Mouse (Mus musculus) heart, adult 2 months (tissue): ENCODE data around the gene Ier2. TPM values are rescaled to one million over a fixed set of nuclear protein-coding genes. Genes with fewer than 3 reads are reported as not detected.
A peak's percentile ranks its signal among the peaks of the same experiment; 100 is the strongest.

Experiments used
- DNase-seq, 2 experiments: peaks; one replicate each; pipeline ENCODE4 v3.0.0; 2021
- H3K27ac ChIP-seq: fragments of 200-600 bp; 2 replicates; pipeline ENCODE4 v1.8.1; 2022
- H3K27me3 ChIP-seq: fragments of 200-500 bp; 2 replicates; pipeline ENCODE4 v1.6.1; 2012; ENCODE audit warnings: mild to moderate bottlenecking, low read length, inconsistent platforms, mixed read lengths; ENCODE audit not compliant: control insufficient read depth, insufficient read depth
- H3K36me3 ChIP-seq: fragments of 200-500 bp; 2 replicates; pipeline ENCODE4 v1.6.1; 2012; ENCODE audit warnings: low read length, inconsistent platforms; ENCODE audit not compliant: control insufficient read depth, insufficient read depth
- H3K4me1 ChIP-seq: fragments of 200-500 bp; 2 replicates; pipeline ENCODE4 v1.6.1; 2011; ENCODE audit warnings: low read length; ENCODE audit not compliant: control insufficient read depth, insufficient read depth
- H3K4me3 ChIP-seq: fragments of 200-600 bp; 2 replicates; pipeline ENCODE4 v1.8.1; 2022
- H3K79me2 ChIP-seq: fragments of 200-500 bp; replicated peaks from 2 replicates; pipeline ENCODE4 v1.6.1; 2012; ENCODE audit warnings: mild to moderate bottlenecking, inconsistent platforms, low read length, moderate library complexity, mixed read lengths; ENCODE audit not compliant: control insufficient read depth, insufficient read depth
- H3K9ac ChIP-seq: fragments of 200-500 bp; 2 replicates; pipeline ENCODE4 v1.6.1; 2012; ENCODE audit warnings: low read depth, mild to moderate bottlenecking, control low read depth, inconsistent platforms, low read length, mixed read lengths
- CTCF ChIP-seq: fragments of 200-600 bp; IDR thresholded peaks from 2 replicates; pipeline ENCODE4 v1.8.1; 2022; ENCODE audit warnings: antibody characterized with exemption, mild to moderate bottlenecking, moderate library complexity
- EP300 ChIP-seq: fragments of 200-500 bp; IDR thresholded peaks from 2 replicates; pipeline ENCODE4 v1.6.1; 2011; ENCODE audit warnings: low read depth, low read length, control low read depth; ENCODE audit not compliant: insufficient read depth
- POLR2A ChIP-seq: fragments of 200-500 bp; IDR thresholded peaks from 2 replicates; pipeline ENCODE4 v1.6.1; 2011; ENCODE audit warnings: mild to moderate bottlenecking, low read depth, low read length, control low read depth; ENCODE audit not compliant: insufficient read depth
- WGBS: fragments of 180-500 bp; shearing (Covaris S2); methylation state at CpG from one replicate; pipeline ENCODE4 v1.1.7; 2018; 5-methylcytosine and 5-hydroxymethylcytosine counted together
- intact Hi-C: fragments of 180-260 bp; cut with DNase I; formaldehyde crosslinking; loops from one replicate; pipeline ENCODE4 v1.15.1; 2025
- polyA plus RNA-seq: library from polyadenylated mRNA; depleted of rRNA; stranded (reverse); fragments of >200 nt; gene quantifications from 2 replicates; pipeline ENCODE4 v1.2.3, GENCODE M21; 2012
- total RNA-seq, 2 experiments: library from RNA; stranded (reverse); gene quantifications; 2 replicates each; pipeline ENCODE4 v1.2.3; 2021

Gene Ier2
- total and polyA plus RNA-seq, 3 experiments, result 8.1 to 13.0 (median 11.8) TPM

GRCm38 (mm10) chr8:84708071-84708541 lies 45.5 kb upstream of the Ier2 start:
- DNase-seq, result peak; percentile 50 to 58
- TF ChIP-seq EP300 (0 out of 2 replicates have a peak, but pooled peaks have one; percentile 8), CTCF (no peak)
- Histone ChIP-seq H3K36me3 (no peaks in the 10 kb centered on the region), H3K27me3 (no peaks in the 10 kb centered on the region), H3K27ac (peak overlapping the region; percentile 85), H3K79me2 (no peaks in the 10 kb centered on the region), H3K4me1 (peaks cover 16% of the 10 kb centered on the region), H3K9ac (peak overlapping the region; percentile 76), H3K4me3 (no peak overlapping the region; the same call in 1 of the 2 replicates)
- intact Hi-C loops, result loop anchor here (2.0 kb wide), 1 partner anchor 19 kb away; no protein-coding TSS in a partner anchor
- WGBS, result 46% methylated on average over 15 of the region's 15 CpGs

- peak overlapping the region; percentile 76 for H3K9ac ChIP-seq
- H3K36me3 ChIP-seq, result no peaks in the 10 kb centered on the region
- H3K4me1 ChIP-seq, result peaks cover 13% of the 10 kb centered on the region
- H3K27me3 ChIP-seq, result no peaks in the 10 kb centered on the region
- peak overlapping the region; percentile 85 for H3K27ac ChIP-seq
- no peaks in the 10 kb centered on the region for H3K79me2 ChIP-seq
- no peak for TF ChIP-seq POLR2A
- H3K4me3 ChIP-seq, result peak overlapping the region; percentile 45
- 44% methylated on average over 22 of the region's 22 CpGs for WGBS
- intact Hi-C loops, result no loop called here
- peak; percentile 74 to 78 for DNase-seq
Measured at GRCm38 (mm10) chr8:84707267-84707883, 44.7 kb upstream of the Ier2 start.

GRCm38 (mm10) chr8:84706610-84707266 lies 44.1 kb upstream of the Ier2 start:
- no peaks in the 10 kb centered on the region for H3K36me3 ChIP-seq
- no peak for TF ChIP-seq EP300
- no peak; the same call in none of the 2 replicates for TF ChIP-seq POLR2A
- no peak for TF ChIP-seq CTCF
- H3K27ac ChIP-seq, result peak overlapping the region; percentile 85
- H3K27me3 ChIP-seq, result no peaks in the 10 kb centered on the region
- peaks cover 13% of the 10 kb centered on the region for H3K4me1 ChIP-seq
- 37% methylated on average over 45 of the region's 45 CpGs for WGBS
- H3K4me3 ChIP-seq, result peak overlapping the region; percentile 45
- H3K79me2 ChIP-seq, result no peaks in the 10 kb centered on the region
- peak; percentile 72 to 73 for DNase-seq
- intact Hi-C loops, result no loop called here
- H3K9ac ChIP-seq, result peak overlapping the region; percentile 72

DNA sequence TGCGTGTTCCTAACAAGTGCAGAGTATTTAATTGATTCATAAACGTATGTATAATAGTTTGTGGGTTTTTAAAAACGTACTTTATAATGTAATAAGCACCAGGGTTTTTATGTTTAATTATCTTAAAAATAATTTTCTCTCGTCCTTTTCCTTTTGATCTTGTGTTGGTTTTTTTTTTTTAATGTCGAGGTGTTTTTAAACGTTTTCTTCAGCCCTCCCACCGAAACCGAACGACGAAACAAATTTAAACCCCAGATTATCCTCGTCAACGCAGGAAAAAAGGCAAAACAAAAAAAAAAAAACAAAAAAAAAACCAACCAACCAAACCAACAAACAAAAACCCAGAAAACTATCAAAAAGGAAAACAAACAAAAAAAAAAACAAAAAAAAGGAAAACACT lies 43.3 kb upstream of the Ier2 start:
- 44% methylated on average over 12 of the region's 12 CpGs for WGBS
- TF ChIP-seq POLR2A, result no peak
- TF ChIP-seq CTCF, result no peak
- H3K4me1 ChIP-seq, result peaks cover 14% of the 10 kb centered on the region
- intact Hi-C loops, result no loop called here
- H3K36me3 ChIP-seq, result no peaks in the 10 kb centered on the region
- DNase-seq, result no peak
- peak overlapping the region; percentile 45 for H3K4me3 ChIP-seq
- H3K9ac ChIP-seq, result peak overlapping the region; percentile 70
- no peaks in the 10 kb centered on the region for H3K79me2 ChIP-seq
- peak overlapping the region; percentile 90 for H3K27ac ChIP-seq
- no peaks in the 10 kb centered on the region for H3K27me3 ChIP-seq

GRCm38 (mm10) chr8:84704867-84705831 lies 42.5 kb upstream of the Ier2 start:
- H3K36me3 ChIP-seq, result no peaks in the 10 kb centered on the region
- peaks cover 16% of the 10 kb centered on the region for H3K4me1 ChIP-seq
- DNase-seq, result peak; percentile 63 to 68
- H3K9ac ChIP-seq, result peak overlapping the region; percentile 70
- H3K79me2 ChIP-seq, result no peaks in the 10 kb centered on the region
- peak overlapping the region; percentile 45 for H3K4me3 ChIP-seq
- TF ChIP-seq CTCF, result no peak
- TF ChIP-seq EP300, result 0 out of 2 replicates have a peak, but pooled peaks have one; percentile 21
- no peak; the same call in 1 of the 2 replicates for TF ChIP-seq POLR2A
- peak overlapping the region; percentile 90 for H3K27ac ChIP-seq
- no peaks in the 10 kb centered on the region for H3K27me3 ChIP-seq
- WGBS, result 11% methylated on average over 60 of the region's 61 CpGs
- intact Hi-C loops, result no loop called here
